Mouse (Mus musculus): ENCODE measurements around the gene Ttyh3. TPM values are rescaled to one million over a fixed set of nuclear protein-coding genes. Genes with fewer than 3 reads are reported as not detected.

The Ttyh3 gene
- polyA plus RNA-seq, 1 experiment, result 139 TPM

DNA sequence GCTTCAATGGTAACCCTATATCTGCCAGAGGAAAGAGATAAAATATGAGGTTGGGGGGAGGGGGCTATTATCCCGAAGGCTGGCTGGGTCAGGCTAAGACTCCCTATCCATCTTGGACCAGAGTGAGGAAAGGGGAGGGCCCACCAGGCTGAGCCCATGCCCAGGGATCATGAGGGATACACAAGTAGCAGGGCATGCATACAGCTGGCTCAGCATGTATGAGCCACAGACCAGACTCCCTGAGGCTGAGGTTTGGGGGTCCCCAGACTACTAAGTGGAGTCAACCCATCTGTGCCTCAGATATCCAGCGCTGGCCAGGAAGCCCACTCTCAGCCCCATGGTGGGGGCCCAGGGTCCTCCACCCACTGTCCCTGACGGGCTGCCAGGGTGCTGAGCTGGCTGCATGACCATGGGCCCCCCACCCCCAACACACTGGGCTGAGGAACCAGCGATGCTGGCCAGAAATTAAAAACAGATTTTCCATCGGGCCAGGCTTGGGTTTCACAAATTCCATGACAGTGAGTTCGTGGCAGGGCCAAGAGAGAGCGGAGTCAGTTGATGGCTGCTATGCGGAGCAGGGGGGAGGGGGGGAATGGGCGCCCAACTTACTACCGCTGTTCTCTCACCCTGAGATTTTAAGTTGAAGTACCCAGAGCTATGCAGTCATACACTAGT is 7.4 kb downstream of the Ttyh3 start:
- H3K4me1 ChIP-seq (replicated peaks; ENCODE audit: control insufficient read depth, insufficient read depth, low read length), result peaks cover 45% of the 10 kb centered on the region
- no peak for DNase-seq
- TF ChIP-seq POLR2A (IDR thresholded peaks at IDR 0.05; ENCODE audit: control insufficient read depth, extremely low read depth, insufficient read depth, low read length, poor library complexity) (no peak), CTCF (IDR thresholded peaks at IDR 0.05; ENCODE audit: borderline replicate concordance, control insufficient read depth, extremely low read depth, insufficient read depth, low read length, poor library complexity) (no peak)
- H3K27me3 ChIP-seq (ENCODE audit: control insufficient read depth, insufficient read depth, low read length), result no peaks in the 10 kb centered on the region
- H3K27ac ChIP-seq (ENCODE audit: control insufficient read depth, insufficient read depth, low read length), result no peak overlapping the region
- H3K4me3 ChIP-seq (ENCODE audit: control insufficient read depth, insufficient read depth, low read length), result no peak overlapping the region
- H3K36me3 ChIP-seq (ENCODE audit: control insufficient read depth, insufficient read depth, low read length), result no peaks in the 10 kb centered on the region
- WGBS, result 79% methylated on average over 10 of the region's 10 CpGs

DNA sequence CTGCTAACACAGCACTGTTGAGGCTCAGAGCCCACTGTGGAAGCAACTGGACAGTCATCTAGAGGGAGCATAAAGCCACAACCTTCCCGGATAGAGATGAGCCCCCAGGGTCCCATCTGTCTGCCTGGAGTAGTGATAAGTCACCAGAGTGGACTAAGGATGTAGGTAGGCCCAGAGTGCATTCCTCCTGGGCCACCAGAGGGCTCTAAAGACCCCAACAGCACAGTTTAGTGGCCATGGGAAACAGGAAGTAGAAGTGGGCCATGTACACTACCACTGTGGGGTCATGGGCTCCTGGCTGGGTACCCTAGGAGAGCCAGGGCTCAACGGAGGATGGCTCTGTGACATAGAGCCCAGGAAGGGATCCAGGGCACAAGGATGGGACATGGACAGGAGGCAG is 8.0 kb downstream of the Ttyh3 start:
- Histone ChIP-seq H3K4me1 (replicated peaks; ENCODE audit: control insufficient read depth, insufficient read depth, low read length) (peaks cover 42% of the 10 kb centered on the region), H3K36me3 (ENCODE audit: control insufficient read depth, insufficient read depth, low read length) (no peaks in the 10 kb centered on the region), H3K4me3 (ENCODE audit: control insufficient read depth, insufficient read depth, low read length) (no peak overlapping the region), H3K27me3 (ENCODE audit: control insufficient read depth, insufficient read depth, low read length) (no peaks in the 10 kb centered on the region), H3K27ac (ENCODE audit: control insufficient read depth, insufficient read depth, low read length) (no peak overlapping the region)
- DNase-seq, result no peak
- TF ChIP-seq CTCF (IDR thresholded peaks at IDR 0.05; ENCODE audit: borderline replicate concordance, control insufficient read depth, extremely low read depth, insufficient read depth, low read length, poor library complexity) (no peak), POLR2A (IDR thresholded peaks at IDR 0.05; ENCODE audit: control insufficient read depth, extremely low read depth, insufficient read depth, low read length, poor library complexity) (no peak)
- WGBS, result 69% methylated on average over 2 of the region's 2 CpGs

DNA sequence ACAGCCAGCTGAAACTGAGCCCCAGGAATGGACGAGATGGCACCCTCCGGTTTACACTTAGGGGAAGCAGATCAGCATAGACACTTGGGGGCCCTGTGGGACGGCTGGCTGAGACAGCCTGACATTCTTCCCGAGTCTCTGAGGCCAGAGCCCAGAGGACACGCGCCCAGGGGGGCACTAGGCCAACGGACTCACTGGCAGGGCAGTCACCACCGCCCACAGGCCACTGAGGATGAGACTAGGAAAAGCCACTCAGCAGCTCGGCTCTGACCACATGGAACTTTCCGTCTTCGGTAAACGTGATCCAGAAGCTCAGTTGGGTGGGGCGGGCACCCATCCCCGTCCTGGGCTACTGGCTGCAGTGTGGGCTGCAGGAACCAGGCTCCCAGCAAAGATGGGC is 9.0 kb downstream of the Ttyh3 start:
- 95% methylated on average over 14 of the region's 14 CpGs for WGBS
- Histone ChIP-seq H3K4me3 (ENCODE audit: control insufficient read depth, insufficient read depth, low read length) (no peak overlapping the region), H3K27ac (ENCODE audit: control insufficient read depth, insufficient read depth, low read length) (no peak overlapping the region), H3K36me3 (ENCODE audit: control insufficient read depth, insufficient read depth, low read length) (0 out of 2 replicates have a peak, but pooled peaks cover 3% of the 10 kb centered on the region), H3K4me1 (replicated peaks; ENCODE audit: control insufficient read depth, insufficient read depth, low read length) (peaks cover 35% of the 10 kb centered on the region), H3K27me3 (ENCODE audit: control insufficient read depth, insufficient read depth, low read length) (no peaks in the 10 kb centered on the region)
- DNase-seq, result no peak
- TF ChIP-seq POLR2A (IDR thresholded peaks at IDR 0.05; ENCODE audit: control insufficient read depth, extremely low read depth, insufficient read depth, low read length, poor library complexity) (no peak), CTCF (IDR thresholded peaks at IDR 0.05; ENCODE audit: borderline replicate concordance, control insufficient read depth, extremely low read depth, insufficient read depth, low read length, poor library complexity) (no peak)

GRCm38 (mm10) chr5:140639312-140639711 is 9.5 kb downstream of the Ttyh3 start:
- 98% methylated on average over 4 of the region's 4 CpGs for WGBS
- Histone ChIP-seq H3K4me3 (ENCODE audit: control insufficient read depth, insufficient read depth, low read length) (no peak overlapping the region), H3K27me3 (ENCODE audit: control insufficient read depth, insufficient read depth, low read length) (no peaks in the 10 kb centered on the region), H3K36me3 (ENCODE audit: control insufficient read depth, insufficient read depth, low read length) (peaks cover 3% of the 10 kb centered on the region; the same call in 1 of the 2 replicates), H3K27ac (ENCODE audit: control insufficient read depth, insufficient read depth, low read length) (no peak overlapping the region), H3K4me1 (replicated peaks; ENCODE audit: control insufficient read depth, insufficient read depth, low read length) (peaks cover 30% of the 10 kb centered on the region)
- TF ChIP-seq CTCF (IDR thresholded peaks at IDR 0.05; ENCODE audit: borderline replicate concordance, control insufficient read depth, extremely low read depth, insufficient read depth, low read length, poor library complexity), result no peak
- no peak for TF ChIP-seq POLR2A (IDR thresholded peaks at IDR 0.05; ENCODE audit: control insufficient read depth, extremely low read depth, insufficient read depth, low read length, poor library complexity)
- no peak for DNase-seq

DNA sequence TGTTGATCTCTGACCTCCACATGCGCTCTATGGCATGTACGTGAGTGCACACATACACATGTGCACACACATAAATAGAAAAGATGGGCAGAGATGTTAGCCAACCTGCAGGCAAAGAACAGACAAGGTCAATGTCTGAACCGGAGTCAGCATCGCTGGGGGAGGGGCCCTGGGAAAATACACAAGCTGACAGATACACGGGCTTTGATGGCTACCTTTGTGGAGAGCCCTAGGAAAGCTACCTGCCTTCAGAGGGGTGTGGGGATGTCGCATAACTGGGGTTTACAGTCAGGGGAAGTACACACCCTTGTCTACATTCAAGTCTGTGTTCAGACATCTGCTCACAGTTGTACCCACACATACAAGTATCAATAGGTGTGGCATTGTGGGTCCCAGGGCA is 10.3 kb downstream of the Ttyh3 start:
- Histone ChIP-seq H3K4me3 (ENCODE audit: control insufficient read depth, insufficient read depth, low read length) (no peak overlapping the region), H3K36me3 (ENCODE audit: control insufficient read depth, insufficient read depth, low read length) (peaks cover 5% of the 10 kb centered on the region), H3K4me1 (replicated peaks; ENCODE audit: control insufficient read depth, insufficient read depth, low read length) (peaks cover 30% of the 10 kb centered on the region), H3K27me3 (ENCODE audit: control insufficient read depth, insufficient read depth, low read length) (no peaks in the 10 kb centered on the region), H3K27ac (ENCODE audit: control insufficient read depth, insufficient read depth, low read length) (peak overlapping the region; percentile 35)
- DNase-seq, result no peak
- TF ChIP-seq POLR2A (IDR thresholded peaks at IDR 0.05; ENCODE audit: control insufficient read depth, extremely low read depth, insufficient read depth, low read length, poor library complexity), result no peak
- TF ChIP-seq CTCF (IDR thresholded peaks at IDR 0.05; ENCODE audit: borderline replicate concordance, control insufficient read depth, extremely low read depth, insufficient read depth, low read length, poor library complexity), result no peak
- 93% methylated on average over 6 of the region's 6 CpGs for WGBS

- 66% methylated on average over 3 of the region's 3 CpGs for WGBS
- no peaks in the 10 kb centered on the region for H3K27me3 ChIP-seq (ENCODE audit: control insufficient read depth, insufficient read depth, low read length)
- peaks cover 30% of the 10 kb centered on the region for H3K4me1 ChIP-seq (replicated peaks; ENCODE audit: control insufficient read depth, insufficient read depth, low read length)
- H3K27ac ChIP-seq (ENCODE audit: control insufficient read depth, insufficient read depth, low read length), result peak overlapping the region; percentile 35
- TF ChIP-seq CTCF (IDR thresholded peaks at IDR 0.05; ENCODE audit: borderline replicate concordance, control insufficient read depth, extremely low read depth, insufficient read depth, low read length, poor library complexity), result no peak
- no peak for TF ChIP-seq POLR2A (IDR thresholded peaks at IDR 0.05; ENCODE audit: control insufficient read depth, extremely low read depth, insufficient read depth, low read length, poor library complexity)
- peaks cover 9% of the 10 kb centered on the region for H3K36me3 ChIP-seq (ENCODE audit: control insufficient read depth, insufficient read depth, low read length)
- DNase-seq, result no peak
- H3K4me3 ChIP-seq (ENCODE audit: control insufficient read depth, insufficient read depth, low read length), result no peak overlapping the region
Measured at GRCm38 (mm10) chr5:140637989-140638388, 10.8 kb downstream of the Ttyh3 start.

GRCm38 (mm10) chr5:140637058-140637410 is 11.8 kb downstream of the Ttyh3 start:
- peak overlapping the region; percentile 87 for H3K27ac ChIP-seq (ENCODE audit: control insufficient read depth, insufficient read depth, low read length)
- H3K27me3 ChIP-seq (ENCODE audit: control insufficient read depth, insufficient read depth, low read length), result no peaks in the 10 kb centered on the region
- H3K36me3 ChIP-seq (ENCODE audit: control insufficient read depth, insufficient read depth, low read length), result peaks cover 9% of the 10 kb centered on the region
- 91% methylated on average over 6 of the region's 6 CpGs for WGBS
- no peak for DNase-seq
- H3K4me3 ChIP-seq (ENCODE audit: control insufficient read depth, insufficient read depth, low read length), result no peak overlapping the region
- H3K4me1 ChIP-seq (replicated peaks; ENCODE audit: control insufficient read depth, insufficient read depth, low read length), result peaks cover 28% of the 10 kb centered on the region
- TF ChIP-seq CTCF (IDR thresholded peaks at IDR 0.05; ENCODE audit: borderline replicate concordance, control insufficient read depth, extremely low read depth, insufficient read depth, low read length, poor library complexity) (no peak), POLR2A (IDR thresholded peaks at IDR 0.05; ENCODE audit: control insufficient read depth, extremely low read depth, insufficient read depth, low read length, poor library complexity) (no peak)

Measured in thymus, adult 2 months (tissue).